Mouse (Mus musculus) adrenal gland, postnatal 14 days (tissue): Measurements from ENCODE around the gene Susd1. TPM values are rescaled to one million over a fixed set of nuclear protein-coding genes. Genes with fewer than 3 reads are reported as not detected.

Source experiments
- DNase-seq: peaks from one replicate; pipeline ENCODE4 v3.0.0; 2021; ENCODE audit warnings: mixed read lengths
- total RNA-seq: library from RNA; stranded (reverse); gene quantifications from 2 replicates; pipeline ENCODE4 v1.2.3, GENCODE M21; 2021

The Susd1 gene
- total RNA-seq, 1 experiment from 2014 or later: 5.1 TPM

GRCm38 (mm10) chr4:59282699-59283487 lies 155.5 kb downstream of the Susd1 start:
- DNase-seq: no peak

GRCm38 (mm10) chr4:59282137-59282536 lies 156.3 kb downstream of the Susd1 start:
- no peak for DNase-seq

- no peak for DNase-seq
Observed at GRCm38 (mm10) chr4:59280876-59281275, 157.6 kb downstream of the Susd1 start.

GRCm38 (mm10) chr4:59279111-59279510 lies 159.3 kb downstream of the Susd1 start:
- DNase-seq: no peak

- DNase-seq: peak; percentile 34
Observed at GRCm38 (mm10) chr4:59278410-59278809, 160.0 kb downstream of the Susd1 start.

GRCm38 (mm10) chr4:59277958-59278357 lies 160.5 kb downstream of the Susd1 start:
- DNase-seq: no peak

- DNase-seq: no peak
Observed at GRCm38 (mm10) chr4:59275956-59276355, 162.5 kb downstream of the Susd1 start.

- DNase-seq: no peak
Observed at GRCm38 (mm10) chr4:59275494-59275893, 162.9 kb downstream of the Susd1 start.

- no peak for DNase-seq
Observed at GRCm38 (mm10) chr4:59274136-59274535, 164.3 kb downstream of the Susd1 start.

- peak; percentile 48 for DNase-seq
Observed at GRCm38 (mm10) chr4:59273342-59273741, 165.1 kb downstream of the Susd1 start.

GRCm38 (mm10) chr4:59265631-59266030 lies 172.8 kb downstream of the Susd1 start:
- no peak for DNase-seq

GRCm38 (mm10) chr4:59265182-59265581 lies 173.3 kb downstream of the Susd1 start:
- no peak for DNase-seq

Other genes with a start within 250 kb of the Susd1 start
- gene Ugcg, start 249.4 kb downstream of the Susd1 start, total RNA-seq: 36.9 and 46.0 TPM in 2 replicates
- 121 and 137 TPM in 2 replicates for gene Ptbp3, start 110.7 kb upstream of the Susd1 start, total RNA-seq
- 135 and 145 TPM in 2 replicates for gene Hsdl2, start 142.9 kb upstream of the Susd1 start, total RNA-seq
- 17.2 and 18.0 TPM in 2 replicates for gene E130308A19Rik, start 187.6 kb upstream of the Susd1 start, total RNA-seq